ENCODE assay signal across 16 mouse cellular contexts in genomic region chr12:68333796-68334195, GRCm38 (mm10).
"Had no signal": no experiment of that assay in that cellular context is flagged by ENCODE, and none has a peak within 500 bp of the region (broad histone marks: within the 10 kb centered on the region; RNA-seq: fewer than 3 reads in every experiment).

No protein-coding gene starts in this region.

- H3K4me3 ChIP-seq: midbrain, embryonic 10.5 days; midbrain, embryonic 12.5 days; myocyte; neural tube, embryonic 13.5 days; neural tube, embryonic 15.5 days; stomach, embryonic 15.5 days had no signal

- H3K9ac ChIP-seq: lung, embryonic 14.5 days; midbrain, embryonic 12.5 days; neural tube, embryonic 13.5 days; neural tube, embryonic 15.5 days; stomach, embryonic 15.5 days had no signal

- H3K27ac ChIP-seq: midbrain, embryonic 10.5 days; midbrain, embryonic 12.5 days; neural tube, embryonic 13.5 days; neural tube, embryonic 15.5 days; stomach, embryonic 15.5 days; stomach, postnatal 0 days had no signal

- DNase-seq: lung, adult 18-20 months; lung, embryonic 14.5 days; lung, postnatal 10 days; lung, postnatal 4 days; midbrain, embryonic 14.5 days; right cerebral cortex, postnatal 14 days; thymus, postnatal 14 days; thymus, postnatal 36 days had no signal

- H3K4me2 ChIP-seq: lung, embryonic 14.5 days; midbrain, embryonic 12.5 days; neural tube, embryonic 13.5 days; neural tube, embryonic 15.5 days; stomach, embryonic 15.5 days had no signal

- H3K36me3 ChIP-seq: midbrain, embryonic 10.5 days; midbrain, embryonic 12.5 days; neural tube, embryonic 13.5 days; neural tube, embryonic 15.5 days; stomach, embryonic 15.5 days had no signal

- H3K4me1 ChIP-seq: midbrain, embryonic 10.5 days; neural tube, embryonic 15.5 days; stomach, embryonic 15.5 days had no signal

- ATAC-seq: midbrain, embryonic 16.5 days had no signal

- H3K27me3 ChIP-seq: midbrain, embryonic 12.5 days; neural tube, embryonic 13.5 days; neural tube, embryonic 15.5 days; stomach, embryonic 15.5 days had no signal

- H3K9me3 ChIP-seq: midbrain, embryonic 10.5 days; neural tube, embryonic 13.5 days; neural tube, embryonic 15.5 days; stomach, embryonic 15.5 days had no signal
